13 mouse cellular contexts compared by ENCODE assay signal in the genomic region with DNA sequence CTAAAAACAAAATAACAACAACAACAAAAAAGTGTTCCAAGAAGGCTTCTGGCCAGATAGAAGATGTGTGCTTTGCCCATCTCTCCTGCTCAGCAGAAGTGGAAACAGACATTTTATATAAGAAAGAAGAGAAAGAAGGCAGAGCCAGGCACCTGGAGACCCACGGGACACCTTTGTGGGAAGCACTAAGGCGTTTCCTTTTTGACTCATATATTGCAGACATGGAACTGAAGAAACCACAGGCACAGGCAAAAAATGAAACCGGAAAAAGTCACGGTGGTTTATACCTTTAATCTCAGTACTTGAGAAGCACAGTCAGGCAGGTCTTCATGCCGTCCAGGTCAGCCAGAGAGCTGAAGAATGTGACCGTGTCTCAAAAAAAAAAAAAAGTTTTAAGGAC.
"Had no signal": no experiment of that assay in that cellular context is flagged by ENCODE, and none has a peak within 500 bp of the region (broad histone marks: within the 10 kb centered on the region; RNA-seq: fewer than 3 reads in every experiment).

No protein-coding gene starts in this region.

- H3K36me3 ChIP-seq: limb, embryonic 12.5 days; neural tube, embryonic 13.5 days; stomach, embryonic 15.5 days had no signal

- DNase-seq: kidney, adult 18-20 months; kidney, postnatal 14 days; layer of hippocampus, postnatal 36 days; lung, adult 2 months; lung, postnatal 36 days; midbrain, embryonic 14.5 days; retina, postnatal 1 day; right cerebral cortex, postnatal 14 days had no signal

- ATAC-seq: lung, postnatal 0 days had no signal

- H3K27ac ChIP-seq: limb, embryonic 12.5 days; liver, embryonic 14.5 days; neural tube, embryonic 13.5 days; stomach, embryonic 15.5 days had no signal

- H3K9ac ChIP-seq: limb, embryonic 12.5 days; liver, embryonic 14.5 days; neural tube, embryonic 13.5 days; stomach, embryonic 15.5 days had no signal

- H3K27me3 ChIP-seq: limb, embryonic 12.5 days; stomach, embryonic 15.5 days had no signal

- H3K4me1 ChIP-seq: limb, embryonic 12.5 days; stomach, embryonic 15.5 days had no signal

- H3K9me3 ChIP-seq: limb, embryonic 12.5 days; neural tube, embryonic 13.5 days; stomach, embryonic 15.5 days had no signal

- H3K4me3 ChIP-seq: limb, embryonic 12.5 days; neural tube, embryonic 13.5 days; stomach, embryonic 15.5 days had no signal

- H3K4me2 ChIP-seq: limb, embryonic 12.5 days; neural tube, embryonic 13.5 days; stomach, embryonic 15.5 days had no signal
